Mouse (Mus musculus) spleen, adult 2 months (tissue): ENCODE data around the gene Lgals1.

Experiments used
- CTCF ChIP-seq: fragments of 200-500 bp; IDR thresholded peaks from 2 replicates; pipeline ENCODE4 v1.5.1; 2011; ENCODE audit warnings: mild to moderate bottlenecking, inconsistent platforms; ENCODE audit not compliant: insufficient read depth, insufficient read length, insufficient replicate concordance; ENCODE audit errors: extremely low read depth
- POLR2A ChIP-seq: fragments of 200-500 bp; IDR thresholded peaks from 2 replicates; pipeline ENCODE4 v1.6.1; 2011; ENCODE audit warnings: low read depth, low read length, inconsistent platforms

DNA sequence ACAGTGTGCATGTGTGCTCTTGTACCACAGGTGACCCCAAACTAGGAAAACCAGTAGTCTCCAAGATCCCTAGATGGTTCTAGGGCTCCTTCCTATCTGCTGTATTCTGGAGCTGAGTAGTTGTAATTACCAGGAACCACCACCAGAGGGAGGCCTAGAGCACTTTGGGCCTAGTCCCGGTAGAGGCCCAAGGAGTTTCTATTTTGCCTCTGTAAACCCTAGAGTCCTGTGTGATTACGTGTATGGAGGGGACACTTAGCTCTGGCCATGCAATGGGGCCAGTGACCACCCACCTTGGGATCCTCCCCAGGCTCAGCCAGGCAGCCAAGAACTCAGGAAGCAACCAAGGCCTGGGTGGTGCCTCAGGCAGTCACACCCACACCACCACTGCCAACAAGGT, 23.3 kb upstream of the Lgals1 start:
- TF ChIP-seq POLR2A (no peak), CTCF (peak; percentile 66; the same call in 1 of the 2 replicates)
